Mouse (Mus musculus) heart, embryonic 11.5 days (tissue): ENCODE data around the gene Fut7. TPM values are rescaled to one million over a fixed set of nuclear protein-coding genes. Genes with fewer than 3 reads are reported as not detected.
"Not testable (repeated sequence)": the region's sequence is repeated elsewhere in the genome, so short reads cannot be mapped to it uniquely, and the experiment has no call there.

Source experiments
- ATAC-seq: fragments of 200-750 bp; cut with Nextera tagmentation; replicated peaks from 2 replicates; pipeline ENCODE4 v1.8.0; 2017; ENCODE audit warnings: moderate library complexity; ENCODE audit not compliant: insufficient number of reproducible peaks, low FRiP score, low TSS enrichment
- H3K27ac ChIP-seq: fragments of 300-500 bp; sonication (generic); 2 replicates; pipeline ENCODE4 v1.5.1; 2014; ENCODE audit warnings: mild to moderate bottlenecking, low read depth, low read length
- H3K27me3 ChIP-seq: fragments of 300-500 bp; sonication (generic); 2 replicates; pipeline ENCODE4 v1.6.1; 2014; ENCODE audit warnings: mild to moderate bottlenecking, low read length, mixed read lengths; ENCODE audit not compliant: control insufficient read depth, insufficient read depth
- H3K36me3 ChIP-seq: fragments of 300-500 bp; sonication (generic); 2 replicates; pipeline ENCODE4 v1.6.1; 2014; ENCODE audit warnings: mild to moderate bottlenecking, low read length, moderate library complexity, mixed read lengths; ENCODE audit not compliant: control insufficient read depth, insufficient read depth
- H3K4me1 ChIP-seq: fragments of 300-500 bp; sonication (generic); 2 replicates; pipeline ENCODE4 v1.6.1; 2014; ENCODE audit warnings: low read length; ENCODE audit not compliant: control insufficient read depth, insufficient read depth
- H3K4me2 ChIP-seq: fragments of 300-500 bp; sonication (generic); 2 replicates; pipeline ENCODE4 v1.6.1; 2014; ENCODE audit warnings: mild to moderate bottlenecking, moderate library complexity
- H3K4me3 ChIP-seq: fragments of 300-500 bp; sonication (generic); 2 replicates; pipeline ENCODE4 v1.5.1; 2014; ENCODE audit warnings: low read depth, low read length
- H3K9ac ChIP-seq: fragments of 300-500 bp; sonication (generic); 2 replicates; pipeline ENCODE4 v1.6.1; 2014; ENCODE audit warnings: mild to moderate bottlenecking, low read depth, low read length, moderate library complexity
- H3K9me3 ChIP-seq: fragments of 300-500 bp; sonication (generic); replicated peaks from 2 replicates; pipeline ENCODE4 v1.6.1; 2016; ENCODE audit warnings: low read length; ENCODE audit not compliant: control insufficient read depth
- WGBS: fragments of 180-500 bp; shearing (Covaris S2); extraction: QIAGEN DNeasy Blood & Tissue Kit; methylation state at CpG from one replicate; pipeline ENCODE4 v1.1.7; 2014; ENCODE audit not compliant: insufficient replicate concordance; 5-methylcytosine and 5-hydroxymethylcytosine counted together
- polyA plus RNA-seq: library from polyadenylated mRNA; unstranded; fragments of >200 nt; fragmentation: Nextera tagmentation; extraction: Ambion mirVana; gene quantifications from 2 replicates; pipeline ENCODE4 v1.2.1, GENCODE M21; 2014

Fut7 gene
- polyA plus RNA-seq, 1 experiment from 2014 or later: not detected

DNA sequence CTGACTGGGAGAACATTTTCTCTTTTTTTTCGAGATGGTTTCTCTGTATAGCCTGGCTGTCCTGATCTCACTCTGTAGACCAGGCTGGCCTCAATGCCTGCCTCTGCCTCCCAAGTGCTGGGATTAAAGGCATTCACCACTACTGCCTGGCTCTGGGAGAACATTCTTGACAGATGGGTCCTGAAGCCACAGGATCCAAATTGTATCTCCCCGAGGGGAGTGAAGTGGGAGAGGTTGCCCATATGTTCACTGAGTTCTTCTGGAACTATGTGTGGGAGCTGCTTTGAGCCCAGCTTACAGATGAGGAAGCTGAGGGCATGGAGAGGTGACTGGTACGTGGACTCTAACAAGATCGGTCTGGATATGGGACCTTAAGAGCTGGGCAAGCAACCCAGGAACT, 19.1 kb upstream of the Fut7 start:
- Histone ChIP-seq H3K4me2 (no peak overlapping the region), H3K4me1 (no peaks in the 10 kb centered on the region), H3K9ac (no peak overlapping the region), H3K9me3 (no peaks in the 10 kb centered on the region), H3K27ac (no peak overlapping the region), H3K4me3 (no peak overlapping the region), H3K36me3 (no peaks in the 10 kb centered on the region), H3K27me3 (peaks cover 65% of the 10 kb centered on the region)
- ATAC-seq: no peak
- 80% methylated on average over 4 of the region's 4 CpGs for WGBS

DNA sequence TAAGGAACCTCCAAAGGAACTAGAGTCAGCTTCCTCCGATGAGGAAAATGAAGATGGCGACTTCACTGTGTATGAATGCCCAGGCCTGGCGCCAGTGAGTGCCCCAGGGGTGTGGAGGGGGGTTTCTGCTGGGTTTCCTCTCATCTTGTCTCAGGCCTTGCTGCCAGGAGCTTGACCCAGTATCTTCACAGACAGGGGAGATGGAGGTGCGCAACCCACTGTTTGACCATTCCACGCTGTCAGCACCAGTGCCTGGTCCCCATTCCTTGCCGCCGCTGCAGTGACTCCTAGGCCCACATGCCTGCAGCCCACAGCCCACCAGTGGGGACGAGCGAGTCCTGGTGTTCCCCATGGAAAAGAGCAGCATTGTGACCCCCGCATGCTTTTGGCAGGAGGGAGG, 14.2 kb upstream of the Fut7 start:
- H3K27me3 ChIP-seq: peaks cover 20% of the 10 kb centered on the region
- no peak for ATAC-seq
- H3K4me3 ChIP-seq: no peak overlapping the region
- H3K36me3 ChIP-seq: no peaks in the 10 kb centered on the region
- no peaks in the 10 kb centered on the region for H3K4me1 ChIP-seq
- H3K27ac ChIP-seq: no peak overlapping the region
- H3K9me3 ChIP-seq: no peaks in the 10 kb centered on the region
- 72% methylated on average over 10 of the region's 10 CpGs for WGBS
- no peak overlapping the region for H3K9ac ChIP-seq
- no peak overlapping the region for H3K4me2 ChIP-seq

DNA sequence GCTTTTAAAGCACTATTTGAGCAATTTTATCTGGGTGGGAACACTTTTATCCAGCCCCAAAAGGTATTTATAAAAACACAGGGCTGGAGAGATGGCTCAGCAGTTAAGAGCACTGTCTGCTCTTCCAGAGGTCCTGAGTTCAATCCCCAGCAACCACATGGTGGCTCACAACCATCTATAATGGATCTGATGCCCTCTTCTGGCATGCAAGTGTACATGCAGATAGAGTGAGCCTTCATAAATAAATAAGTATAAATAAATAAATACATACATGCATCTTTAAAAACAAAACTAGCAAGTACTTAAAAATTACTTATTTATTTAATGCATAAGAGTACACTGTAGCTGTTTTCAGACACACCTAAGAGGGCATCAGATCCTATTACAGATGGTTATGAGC, 9.6 kb upstream of the Fut7 start:
- not testable (repeated sequence) for H3K27me3 ChIP-seq, H3K4me2 ChIP-seq, H3K4me3 ChIP-seq, H3K27ac ChIP-seq, H3K36me3 ChIP-seq, H3K9ac ChIP-seq, ATAC-seq, H3K9me3 ChIP-seq, H3K4me1 ChIP-seq

DNA sequence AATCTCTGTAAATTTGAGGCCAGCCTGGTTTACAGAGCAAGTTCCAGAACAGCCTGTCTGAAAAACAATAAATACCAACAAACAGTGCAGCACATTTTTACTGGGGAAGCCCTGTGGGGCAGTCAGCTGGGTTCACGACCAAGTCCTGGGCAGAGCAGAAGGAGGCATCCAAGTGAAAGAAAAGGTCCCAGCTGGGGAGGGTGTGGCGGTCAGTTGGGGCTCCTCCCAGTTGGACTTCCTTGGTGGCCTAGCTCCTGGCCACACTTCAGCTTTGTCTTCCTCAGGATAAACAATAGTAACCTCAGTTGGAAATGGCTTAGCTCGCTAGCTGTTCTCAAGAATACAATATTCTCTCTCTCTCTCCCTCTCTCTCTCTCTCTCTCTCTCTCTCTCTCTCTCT, 5.6 kb upstream of the Fut7 start:
- H3K4me2 ChIP-seq: no peak overlapping the region
- 32% methylated on average over 3 of the region's 3 CpGs for WGBS
- H3K4me3 ChIP-seq: no peak overlapping the region
- no peak for ATAC-seq
- no peaks in the 10 kb centered on the region for H3K4me1 ChIP-seq
- no peak overlapping the region for H3K9ac ChIP-seq
- H3K36me3 ChIP-seq: no peaks in the 10 kb centered on the region
- H3K27ac ChIP-seq: no peak overlapping the region
- H3K27me3 ChIP-seq: peaks cover 3% of the 10 kb centered on the region
- H3K9me3 ChIP-seq: no peaks in the 10 kb centered on the region

DNA sequence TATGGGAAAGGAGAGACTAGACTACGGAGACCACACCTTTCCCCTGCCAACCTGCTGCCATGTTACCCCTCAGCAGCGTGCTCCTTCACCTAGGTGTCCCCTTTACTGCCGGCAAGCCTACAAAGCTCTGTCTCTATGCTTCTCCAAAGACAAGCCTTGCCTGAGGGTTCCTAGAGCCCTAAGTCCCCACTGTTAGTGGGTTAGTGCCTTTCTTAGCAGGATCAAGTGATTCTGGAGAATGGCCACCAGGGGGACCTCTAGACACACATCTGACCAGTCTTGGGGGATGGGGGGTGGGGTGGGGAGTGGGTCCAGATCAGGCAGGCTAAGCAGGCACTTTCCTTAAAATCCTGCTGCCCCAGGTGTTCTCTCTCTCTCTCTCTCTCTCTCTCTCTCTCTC, 1.2 kb upstream of the Fut7 start:
- H3K4me2 ChIP-seq: no peak overlapping the region
- no peak overlapping the region for H3K27ac ChIP-seq
- ATAC-seq: no peak
- H3K27me3 ChIP-seq: peaks cover 43% of the 10 kb centered on the region
- H3K9ac ChIP-seq: no peak overlapping the region
- no peaks in the 10 kb centered on the region for H3K9me3 ChIP-seq
- H3K4me3 ChIP-seq: no peak overlapping the region
- no peaks in the 10 kb centered on the region for H3K36me3 ChIP-seq
- no peaks in the 10 kb centered on the region for H3K4me1 ChIP-seq
- 22% methylated on average over 3 of the region's 3 CpGs for WGBS

DNA sequence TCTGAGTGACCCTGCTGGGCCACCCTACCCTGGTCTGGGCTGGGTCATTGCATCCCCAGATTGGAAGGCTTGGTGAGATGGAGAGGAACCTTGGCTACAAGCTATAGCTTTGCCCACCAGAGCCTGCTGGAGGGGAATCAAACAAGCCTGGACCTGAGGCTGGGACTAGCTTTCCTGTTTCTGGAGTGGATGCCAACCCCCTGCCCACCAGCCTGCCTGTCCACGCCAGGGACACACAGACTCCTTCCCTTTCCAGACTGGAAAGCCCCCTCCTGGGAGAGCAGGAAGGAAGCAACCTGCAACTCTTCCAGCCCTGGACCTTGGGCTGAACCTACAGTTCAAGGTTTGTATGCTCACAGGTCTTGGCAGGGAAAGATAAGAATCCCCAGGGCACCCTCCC, 559 bp downstream of the Fut7 start:
- Histone ChIP-seq H3K27me3 (peaks cover 43% of the 10 kb centered on the region), H3K36me3 (no peaks in the 10 kb centered on the region), H3K4me1 (no peaks in the 10 kb centered on the region; the same call in 1 of the 2 replicates), H3K4me3 (no peak overlapping the region), H3K27ac (no peak overlapping the region), H3K4me2 (no peak overlapping the region), H3K9me3 (no peaks in the 10 kb centered on the region), H3K9ac (no peak overlapping the region)
- 21% methylated on average over 1 of the region's 1 CpGs for WGBS
- ATAC-seq: no peak

DNA sequence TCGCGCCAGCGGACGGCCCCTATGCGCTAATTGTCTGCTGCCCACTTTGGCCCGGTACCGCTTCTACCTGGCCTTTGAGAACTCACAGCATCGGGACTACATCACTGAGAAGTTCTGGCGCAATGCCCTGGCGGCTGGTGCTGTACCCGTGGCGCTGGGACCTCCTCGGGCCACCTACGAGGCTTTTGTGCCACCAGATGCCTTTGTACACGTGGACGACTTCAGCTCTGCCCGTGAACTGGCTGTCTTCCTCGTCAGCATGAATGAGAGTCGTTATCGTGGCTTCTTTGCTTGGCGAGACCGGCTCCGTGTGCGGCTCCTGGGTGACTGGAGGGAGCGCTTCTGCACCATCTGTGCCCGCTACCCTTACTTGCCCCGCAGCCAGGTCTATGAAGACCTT, 2.4 kb downstream of the Fut7 start:
- no peak for ATAC-seq
- no peak overlapping the region for H3K9ac ChIP-seq
- no peak overlapping the region for H3K4me2 ChIP-seq
- peaks cover 59% of the 10 kb centered on the region for H3K27me3 ChIP-seq
- no peaks in the 10 kb centered on the region for H3K9me3 ChIP-seq
- WGBS: 45% methylated on average over 27 of the region's 27 CpGs
- no peaks in the 10 kb centered on the region for H3K36me3 ChIP-seq
- H3K4me1 ChIP-seq: no peaks in the 10 kb centered on the region; the same call in 1 of the 2 replicates
- H3K27ac ChIP-seq: no peak overlapping the region
- no peak overlapping the region for H3K4me3 ChIP-seq

DNA sequence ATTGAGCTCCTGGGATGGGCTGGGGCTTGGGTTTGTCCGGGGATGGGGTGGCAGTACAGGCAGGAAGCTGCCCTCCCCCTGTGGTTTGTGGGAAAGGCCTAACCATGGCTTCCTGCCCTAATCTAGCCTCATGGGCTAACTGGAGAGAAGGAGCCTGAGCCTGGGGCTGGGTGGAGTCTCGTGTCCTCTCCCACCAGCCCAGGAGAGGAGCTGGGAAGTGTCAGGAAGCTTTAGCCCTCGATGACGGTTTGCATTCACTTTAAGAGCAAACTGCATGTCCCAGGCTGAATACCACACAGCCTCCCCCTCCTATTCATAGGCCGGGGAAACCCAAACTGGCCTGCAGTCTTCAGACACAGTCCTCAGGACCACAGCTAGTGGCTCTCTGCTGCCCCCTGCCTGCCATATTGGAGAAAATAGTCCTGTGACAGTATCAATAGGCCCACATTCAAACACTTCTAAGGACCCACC, 3.7 kb downstream of the Fut7 start:
- Histone ChIP-seq H3K27ac (no peak overlapping the region), H3K9me3 (no peaks in the 10 kb centered on the region), H3K27me3 (peaks cover 66% of the 10 kb centered on the region), H3K4me2 (no peak overlapping the region), H3K36me3 (no peaks in the 10 kb centered on the region), H3K4me3 (no peak overlapping the region), H3K9ac (no peak overlapping the region), H3K4me1 (no peaks in the 10 kb centered on the region; the same call in 1 of the 2 replicates)
- 27% methylated on average over 5 of the region's 5 CpGs for WGBS
- no peak for ATAC-seq

DNA sequence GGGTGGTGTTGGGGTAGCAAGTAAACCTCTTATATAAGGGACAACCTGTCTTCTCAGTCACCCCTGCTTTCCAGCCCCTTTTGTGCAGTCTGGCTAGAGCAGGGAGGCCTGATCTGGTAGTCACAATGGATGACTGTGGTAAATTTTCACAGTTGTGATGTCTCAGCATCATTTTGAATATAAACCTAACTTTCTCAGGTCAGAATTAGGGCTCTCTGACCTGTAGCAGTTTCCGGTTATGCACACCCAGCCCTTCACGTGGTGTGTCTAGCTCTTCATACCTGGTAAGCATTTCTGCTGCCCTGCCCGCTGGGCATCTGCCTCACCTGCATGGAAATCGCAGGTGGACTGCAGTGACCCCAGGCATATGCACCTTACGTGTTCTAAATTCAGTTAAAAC, 4.2 kb downstream of the Fut7 start:
- peaks cover 66% of the 10 kb centered on the region for H3K27me3 ChIP-seq

More for the DNA sequence above, 4.2 kb downstream of the Fut7 start:
- H3K4me1 ChIP-seq: no peaks in the 10 kb centered on the region; the same call in 1 of the 2 replicates
- H3K4me3 ChIP-seq: no peak overlapping the region
- no peaks in the 10 kb centered on the region for H3K9me3 ChIP-seq
- H3K9ac ChIP-seq: no peak overlapping the region
- 80% methylated on average over 5 of the region's 5 CpGs for WGBS
- H3K36me3 ChIP-seq: no peaks in the 10 kb centered on the region
- no peak for ATAC-seq
- H3K4me2 ChIP-seq: no peak overlapping the region
- H3K27ac ChIP-seq: no peak overlapping the region
